12 mouse cellular contexts compared by ENCODE assay signal in the genomic region with DNA sequence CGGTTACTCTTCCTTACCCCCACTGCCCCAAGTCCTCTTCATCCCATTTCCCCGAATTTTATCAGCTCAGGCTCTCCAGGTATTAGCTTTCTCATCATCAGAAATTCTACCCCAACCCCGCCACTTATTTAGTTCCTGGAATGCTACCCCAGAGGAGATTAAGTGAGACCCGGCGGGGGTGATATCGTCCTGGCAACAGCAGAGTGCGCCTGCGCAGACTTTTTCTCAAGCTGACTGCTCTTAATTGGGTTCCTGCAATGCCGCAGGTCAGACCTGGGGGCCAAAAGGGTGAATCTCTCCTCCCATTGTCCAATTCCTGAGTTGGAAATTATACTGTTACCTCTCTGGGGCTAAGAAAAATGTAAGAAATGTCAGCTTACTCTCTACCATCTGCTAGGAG. TPM values are rescaled to one million over a fixed set of nuclear protein-coding genes. Genes with fewer than 3 reads are reported as not detected.
DNase-seq lines count a peak whose midpoint lies in the region; ATAC-seq and TF ChIP-seq lines count a peak whose summit lies in the region.
"Had no signal": no experiment of that assay in that cellular context is flagged by ENCODE, and none has a peak within 500 bp of the region (broad histone marks: within the 10 kb centered on the region; RNA-seq: fewer than 3 reads in every experiment).

No protein-coding gene starts in this region.

- no peak for TF ChIP-seq CTCF in brain, embryonic 14.5 days (IDR thresholded peaks at IDR 0.05; ENCODE audit: borderline replicate concordance, extremely low read depth, insufficient read depth, insufficient read length)

- peaks cover 80% of the 10 kb centered on the region for H3K27me3 ChIP-seq in hindbrain, embryonic 10.5 days (ENCODE audit: insufficient read depth, poor library complexity, severe bottlenecking)
- peaks cover 63% of the 10 kb centered on the region for H3K27me3 ChIP-seq in hindbrain, embryonic 12.5 days
- H3K27me3 ChIP-seq in forebrain, embryonic 11.5 days (ENCODE audit: control insufficient read depth, insufficient read depth, low read length): peaks cover 34% of the 10 kb centered on the region
- peaks cover 5% of the 10 kb centered on the region; the same call in 1 of the 2 replicates for H3K27me3 ChIP-seq in limb, embryonic 14.5 days (ENCODE audit: control insufficient read depth, insufficient read depth, low read length)
- H3K27me3 ChIP-seq in kidney, embryonic 15.5 days: peaks cover 61% of the 10 kb centered on the region
- H3K27me3 ChIP-seq: CH12.LX had no signal

- no peaks in the 10 kb centered on the region for H3K4me1 ChIP-seq in hindbrain, embryonic 10.5 days (replicated peaks)
- no peaks in the 10 kb centered on the region for H3K4me1 ChIP-seq in hindbrain, embryonic 12.5 days
- H3K4me1 ChIP-seq in forebrain, embryonic 11.5 days (replicated peaks; ENCODE audit: control insufficient read depth, insufficient read depth, low read length): no peaks in the 10 kb centered on the region
- no peaks in the 10 kb centered on the region for H3K4me1 ChIP-seq in limb, embryonic 14.5 days (ENCODE audit: control insufficient read depth, insufficient read depth, low read length)
- no peaks in the 10 kb centered on the region for H3K4me1 ChIP-seq in kidney, embryonic 15.5 days
- H3K4me1 ChIP-seq: liver, embryonic 13.5 days had no signal

- no peaks in the 10 kb centered on the region for H3K36me3 ChIP-seq in hindbrain, embryonic 10.5 days
- no peaks in the 10 kb centered on the region for H3K36me3 ChIP-seq in hindbrain, embryonic 12.5 days
- no peaks in the 10 kb centered on the region for H3K36me3 ChIP-seq in forebrain, embryonic 11.5 days (ENCODE audit: control insufficient read depth, insufficient read depth, low read length)
- no peaks in the 10 kb centered on the region for H3K36me3 ChIP-seq in limb, embryonic 14.5 days (ENCODE audit: control insufficient read depth, insufficient read depth, low read length)
- no peaks in the 10 kb centered on the region for H3K36me3 ChIP-seq in kidney, embryonic 15.5 days
- H3K36me3 ChIP-seq: liver, embryonic 13.5 days had no signal

- H3K9ac ChIP-seq in hindbrain, embryonic 12.5 days: no peak overlapping the region
- no peak overlapping the region for H3K9ac ChIP-seq in forebrain, embryonic 11.5 days (ENCODE audit: low read length)
- no peak overlapping the region for H3K9ac ChIP-seq in limb, embryonic 14.5 days (ENCODE audit: low read depth, low read length, severe bottlenecking)
- H3K9ac ChIP-seq in kidney, embryonic 15.5 days: no peak overlapping the region
- H3K9ac ChIP-seq: liver, embryonic 13.5 days had no signal

- ATAC-seq in hindbrain, embryonic 12.5 days (ENCODE audit: low FRiP score): no peak
- no peak for ATAC-seq in forebrain, embryonic 11.5 days (replicated peaks; ENCODE audit: low FRiP score)
- no peak for ATAC-seq in limb, embryonic 14.5 days (ENCODE audit: low FRiP score, low read depth)
- ATAC-seq in kidney, embryonic 15.5 days (replicated peaks; ENCODE audit: low FRiP score): no peak
- no peak for ATAC-seq in activated CD4-positive, CD25-positive, alpha-beta regulatory T cell, adult 4 months

- no peak overlapping the region for H3K27ac ChIP-seq in hindbrain, embryonic 10.5 days
- H3K27ac ChIP-seq in hindbrain, embryonic 12.5 days: no peak overlapping the region
- no peak overlapping the region for H3K27ac ChIP-seq in forebrain, embryonic 11.5 days (ENCODE audit: low read depth, low read length)
- no peak overlapping the region for H3K27ac ChIP-seq in limb, embryonic 14.5 days (replicated peaks; ENCODE audit: low read depth, low read length)
- H3K27ac ChIP-seq in kidney, embryonic 15.5 days: no peak overlapping the region
- H3K27ac ChIP-seq: liver, embryonic 13.5 days had no signal

- H3K4me2 ChIP-seq in hindbrain, embryonic 12.5 days (replicated peaks): no peak overlapping the region
- 0 out of 2 replicates have a peak overlapping the region, but pooled peaks have one; percentile 8 for H3K4me2 ChIP-seq in forebrain, embryonic 11.5 days (ENCODE audit: low read depth, low read length, severe bottlenecking)
- H3K4me2 ChIP-seq in limb, embryonic 14.5 days (replicated peaks; ENCODE audit: low read depth, low read length, severe bottlenecking): 0 out of 2 replicates have a peak overlapping the region, but pooled peaks have one; percentile 8
- H3K4me2 ChIP-seq in kidney, embryonic 15.5 days: no peak overlapping the region
- H3K4me2 ChIP-seq: liver, embryonic 13.5 days had no signal

- no peaks in the 10 kb centered on the region for H3K9me3 ChIP-seq in hindbrain, embryonic 10.5 days
- H3K9me3 ChIP-seq in hindbrain, embryonic 12.5 days (replicated peaks): no peaks in the 10 kb centered on the region
- no peaks in the 10 kb centered on the region for H3K9me3 ChIP-seq in forebrain, embryonic 11.5 days (ENCODE audit: control insufficient read depth, low read length)
- H3K9me3 ChIP-seq in limb, embryonic 14.5 days (ENCODE audit: control insufficient read depth, low read length): no peaks in the 10 kb centered on the region
- no peaks in the 10 kb centered on the region for H3K9me3 ChIP-seq in kidney, embryonic 15.5 days (replicated peaks)
- H3K9me3 ChIP-seq: liver, embryonic 13.5 days had no signal

- 30% methylated on average over 9 of the region's 9 CpGs for WGBS in hindbrain, embryonic 10.5 days
- WGBS in hindbrain, embryonic 12.5 days: 45% methylated on average over 9 of the region's 9 CpGs
- WGBS in forebrain, embryonic 11.5 days: 34% methylated on average over 9 of the region's 9 CpGs
- WGBS in limb, embryonic 14.5 days: 35% methylated on average over 9 of the region's 9 CpGs
- 39% methylated on average over 9 of the region's 9 CpGs for WGBS in kidney, embryonic 15.5 days

- no peak for TF ChIP-seq POLR2A in brain, embryonic 14.5 days (IDR thresholded peaks at IDR 0.05; ENCODE audit: borderline replicate concordance, extremely low read depth, insufficient read depth, insufficient read length, poor library complexity, severe bottlenecking)
- no peak for TF ChIP-seq POLR2A in limb, embryonic 14.5 days (IDR thresholded peaks at IDR 0.05; ENCODE audit: borderline replicate concordance, extremely low read depth, insufficient read depth, insufficient read length)

- peak; percentile 12 for DNase-seq in hindbrain, embryonic 10.5 days (ENCODE audit: low spot score)
- DNase-seq in brain, embryonic 14.5 days (ENCODE audit: low read depth): peak; percentile 40
- peak; percentile 54 for DNase-seq in forebrain, embryonic 11.5 days (ENCODE audit: low spot score)
- DNase-seq in limb, embryonic 14.5 days (ENCODE audit: low spot score): no peak
- DNase-seq in urinary bladder, adult 2 months (ENCODE audit: low spot score): no peak
- DNase-seq: kidney, postnatal 36 days; liver, embryonic 13.5 days had no signal

- H3K4me3 ChIP-seq in hindbrain, embryonic 10.5 days: no peak overlapping the region
- H3K4me3 ChIP-seq in hindbrain, embryonic 12.5 days: no peak overlapping the region
- H3K4me3 ChIP-seq in forebrain, embryonic 11.5 days (ENCODE audit: low read depth, low read length): no peak overlapping the region
- no peak overlapping the region for H3K4me3 ChIP-seq in limb, embryonic 14.5 days (replicated peaks; ENCODE audit: low read length)
- H3K4me3 ChIP-seq in kidney, embryonic 15.5 days (replicated peaks): no peak overlapping the region
- H3K4me3 ChIP-seq: liver, embryonic 13.5 days; myocyte had no signal

RNA-seq across cellular contexts. Expression of a gene that starts 3.5 kb away (rescaled TPM):
- polyA plus RNA-seq in hindbrain, embryonic 10.5 days (2016; fragmentation: Nextera tagmentation; extraction: Ambion mirVana): 4.7 and 5.0 TPM in 2 replicates
- 8.7 and 10.1 TPM in 2 replicates for polyA plus RNA-seq in hindbrain, embryonic 12.5 days (2016; fragmentation: Nextera tagmentation; extraction: Ambion mirVana)
- polyA plus RNA-seq in brain, embryonic 14.5 days (2012; rRNA removed): 11.2 and 13.2 TPM in 2 replicates
- 5.3 and 6.7 TPM in 2 replicates for polyA plus RNA-seq in forebrain, embryonic 11.5 days (2014; fragmentation: Nextera tagmentation; extraction: Ambion mirVana)
- polyA plus RNA-seq in limb, embryonic 14.5 days (2012; rRNA removed): 4.9 and 5.0 TPM in 2 replicates
- polyA plus RNA-seq in limb, embryonic 14.5 days (2014; fragmentation: Nextera tagmentation; extraction: Ambion mirVana): 4.3 and 5.0 TPM in 2 replicates
- polyA plus RNA-seq in kidney, embryonic 15.5 days (2015; fragmentation: Nextera tagmentation; extraction: Ambion mirVana): 3.5 and 3.6 TPM in 2 replicates
- not detected for polyA plus RNA-seq in activated CD4-positive, CD25-positive, alpha-beta regulatory T cell, adult 4 months (2017; shearing (Covaris generic))
- 0.26 and 0.34 TPM in 2 replicates for polyA plus RNA-seq in urinary bladder, adult 2 months (2012; rRNA removed)
- polyA plus RNA-seq: myocyte had no signal

Comparison
In these comparisons a context has a peak if more than half of its experiments do, and no peak if none do; other contexts are left out.
1. DNase-seq: peak in hindbrain, embryonic 10.5 days (single experiment), brain, embryonic 14.5 days (single experiment) and forebrain, embryonic 11.5 days (single experiment); none in limb, embryonic 14.5 days (single experiment) and urinary bladder, adult 2 months (single experiment).
2. H3K4me2 ChIP-seq: peak in forebrain, embryonic 11.5 days (single experiment) and limb, embryonic 14.5 days (single experiment); none in hindbrain, embryonic 12.5 days (single experiment) and kidney, embryonic 15.5 days (single experiment).